Mouse (Mus musculus): ENCODE data around the gene Atp6v0b. TPM values are rescaled to one million over a fixed set of nuclear protein-coding genes. Genes with fewer than 3 reads are reported as not detected.
A peak's percentile ranks its signal among the peaks of the same experiment; 100 is the strongest.

Atp6v0b gene
- 233 and 246 TPM in 2 replicates for polyA plus RNA-seq (2014; fragmentation: Nextera tagmentation; extraction: Ambion mirVana)

DNA sequence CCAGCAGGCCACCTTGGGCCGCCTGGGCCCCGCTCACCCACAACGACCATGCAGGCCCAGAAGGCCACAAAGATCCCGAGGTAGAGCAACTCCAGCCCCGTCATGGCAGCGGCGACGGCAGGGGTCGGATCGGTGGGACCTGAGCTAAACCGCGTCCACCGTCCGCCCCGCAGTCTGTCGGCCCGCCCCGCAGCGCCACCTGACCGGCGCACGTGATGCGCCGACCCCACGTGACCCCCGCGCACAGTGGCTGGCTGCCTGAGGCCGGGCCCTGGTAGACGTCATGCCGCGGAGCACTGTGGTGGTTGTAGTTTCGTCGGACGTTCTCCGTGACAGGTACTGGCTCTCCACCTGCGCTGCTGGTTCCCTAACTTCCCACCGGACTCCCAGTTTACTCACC lies at the start of gene Atp6v0b:
Gene Atp6v0b, minus strand, starts transcription at position 201 of the 400 bp plus-strand sequence.
- peak; percentile 93 for DNase-seq (ENCODE audit: low spot score)
- Histone ChIP-seq H3K4me3 (ENCODE audit: low read depth, low read length) (peak within 1 kb of the TSS; percentile 91), H3K27me3 (ENCODE audit: control insufficient read depth, insufficient read depth, low read length) (no peaks in the 10 kb centered on the region), H3K36me3 (ENCODE audit: control insufficient read depth, insufficient read depth, low read length) (peaks cover 3% of the 10 kb centered on the region; the same call in 1 of the 2 replicates), H3K27ac (ENCODE audit: low read depth, low read length) (0 out of 2 replicates have a peak within 1 kb of the TSS, but pooled peaks have one; percentile 30), H3K4me1 (replicated peaks; ENCODE audit: control insufficient read depth, insufficient read depth, low read length) (peaks cover 8% of the 10 kb centered on the region; the same call in 1 of the 2 replicates), H3K4me2 (replicated peaks; ENCODE audit: low read depth, low read length) (peak within 1 kb of the TSS; percentile 92), H3K9ac (ENCODE audit: low read depth, low read length) (peak within 1 kb of the TSS; percentile 84), H3K9me3 (ENCODE audit: control insufficient read depth, low read length) (no peaks in the 10 kb centered on the region)
- under 1% methylated on average over 36 of the region's 37 CpGs for WGBS
- ATAC-seq (ENCODE audit: low FRiP score), result peak; percentile 82

DNA sequence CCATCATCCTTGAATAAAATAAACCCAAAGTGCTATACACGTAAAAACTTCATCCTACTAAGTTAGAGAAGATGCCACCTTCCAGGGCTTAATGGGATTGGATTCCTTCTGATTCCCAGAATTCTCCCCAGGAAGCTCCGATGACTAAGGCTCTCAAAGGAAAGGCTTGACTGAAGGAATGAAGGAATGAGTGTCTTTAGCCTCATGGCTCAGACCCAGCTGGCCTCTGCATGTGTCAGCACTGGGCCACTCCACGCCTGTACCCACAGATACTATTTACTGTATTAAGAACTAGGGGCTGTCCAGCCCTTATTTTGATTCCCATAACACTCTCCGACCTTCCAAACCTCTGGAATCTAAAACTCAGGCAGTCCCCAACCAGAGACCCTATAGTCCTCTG lies 46.9 kb upstream of the Atp6v0b start:
- Histone ChIP-seq H3K36me3 (ENCODE audit: control insufficient read depth, insufficient read depth, low read length) (no peaks in the 10 kb centered on the region), H3K4me1 (replicated peaks; ENCODE audit: control insufficient read depth, insufficient read depth, low read length) (peaks cover 5% of the 10 kb centered on the region; the same call in 1 of the 2 replicates), H3K4me3 (ENCODE audit: low read depth, low read length) (no peak overlapping the region), H3K4me2 (replicated peaks; ENCODE audit: low read depth, low read length) (no peak overlapping the region), H3K27me3 (ENCODE audit: control insufficient read depth, insufficient read depth, low read length) (peaks cover 14% of the 10 kb centered on the region), H3K9ac (ENCODE audit: low read depth, low read length) (no peak overlapping the region), H3K27ac (ENCODE audit: low read depth, low read length) (no peak overlapping the region), H3K9me3 (ENCODE audit: control insufficient read depth, low read length) (no peaks in the 10 kb centered on the region)
- DNase-seq (ENCODE audit: low spot score) (no peak), ATAC-seq (ENCODE audit: low FRiP score) (no peak)
- WGBS, result 88% methylated on average over 4 of the region's 4 CpGs

DNA sequence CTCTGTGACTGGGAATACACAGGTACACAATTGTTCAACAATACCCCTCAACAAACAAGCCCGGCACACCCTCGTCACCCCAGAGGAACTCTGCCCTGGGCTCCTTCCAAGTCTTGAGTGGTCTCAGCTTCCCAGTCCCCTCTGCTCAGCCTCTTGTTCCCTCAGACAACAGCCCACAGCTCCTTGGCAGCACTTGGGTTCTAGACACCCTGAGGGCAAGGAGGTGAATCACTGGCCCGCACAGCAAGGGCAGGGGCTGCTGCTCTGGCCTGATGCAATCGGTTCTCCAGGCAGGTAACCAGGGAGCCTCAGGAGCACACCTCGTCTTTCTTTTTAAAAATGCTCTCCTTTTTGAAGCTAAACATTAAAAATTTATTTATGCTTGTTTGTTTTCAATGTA lies 46.1 kb upstream of the Atp6v0b start:
- Histone ChIP-seq H3K27ac (ENCODE audit: low read depth, low read length) (no peak overlapping the region), H3K4me1 (replicated peaks; ENCODE audit: control insufficient read depth, insufficient read depth, low read length) (peaks cover 5% of the 10 kb centered on the region; the same call in 1 of the 2 replicates), H3K9me3 (ENCODE audit: control insufficient read depth, low read length) (no peaks in the 10 kb centered on the region), H3K27me3 (ENCODE audit: control insufficient read depth, insufficient read depth, low read length) (peaks cover 17% of the 10 kb centered on the region), H3K9ac (ENCODE audit: low read depth, low read length) (no peak overlapping the region), H3K4me2 (replicated peaks; ENCODE audit: low read depth, low read length) (no peak overlapping the region), H3K4me3 (ENCODE audit: low read depth, low read length) (no peak overlapping the region), H3K36me3 (ENCODE audit: control insufficient read depth, insufficient read depth, low read length) (no peaks in the 10 kb centered on the region)
- 84% methylated on average over 5 of the region's 5 CpGs for WGBS
- no peak for ATAC-seq (ENCODE audit: low FRiP score)
- no peak for DNase-seq (ENCODE audit: low spot score)

DNA sequence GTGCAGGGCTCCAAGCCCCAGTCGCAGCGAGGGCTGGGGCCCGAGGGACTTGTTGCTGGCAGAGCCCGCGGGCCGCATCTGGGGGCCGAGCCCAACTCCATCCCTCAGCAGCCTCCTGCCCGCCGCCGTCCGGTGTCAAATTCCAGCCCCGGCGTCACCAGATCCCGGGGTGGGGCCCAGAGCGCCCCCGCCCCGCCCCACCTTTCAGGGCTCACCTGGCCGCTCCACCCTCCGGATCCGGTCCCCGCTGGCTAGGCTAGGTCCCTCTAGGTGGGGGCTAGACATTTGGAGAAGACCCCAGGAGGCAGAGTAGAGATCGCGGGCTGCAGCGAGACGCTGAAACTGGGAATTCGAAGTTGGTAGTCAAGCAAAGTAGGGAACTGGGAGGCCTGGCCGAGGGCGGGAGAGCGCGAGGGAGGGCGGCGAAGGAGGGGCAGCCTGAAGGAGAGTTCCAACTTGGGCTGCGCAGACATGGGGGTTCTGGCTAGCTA lies 42.3 kb upstream of the Atp6v0b start, which contains the start of gene Artn:
Gene Artn, minus strand, starts transcription at position 373 of the 491 bp plus-strand sequence.
- Histone ChIP-seq H3K4me3 (ENCODE audit: low read depth, low read length) (peak within 1 kb of the TSS; percentile 24), H3K4me2 (replicated peaks; ENCODE audit: low read depth, low read length) (peak within 1 kb of the TSS; percentile 54), H3K9ac (ENCODE audit: low read depth, low read length) (peak within 1 kb of the TSS; percentile 8; the same call in 1 of the 2 replicates), H3K9me3 (ENCODE audit: control insufficient read depth, low read length) (no peaks in the 10 kb centered on the region), H3K27ac (ENCODE audit: low read depth, low read length) (no peak within 1 kb of the TSS), H3K36me3 (ENCODE audit: control insufficient read depth, insufficient read depth, low read length) (no peaks in the 10 kb centered on the region), H3K4me1 (replicated peaks; ENCODE audit: control insufficient read depth, insufficient read depth, low read length) (peaks cover 6% of the 10 kb centered on the region), H3K27me3 (ENCODE audit: control insufficient read depth, insufficient read depth, low read length) (peaks cover 45% of the 10 kb centered on the region)
- WGBS, result under 1% methylated on average over 32 of the region's 33 CpGs
- DNase-seq (ENCODE audit: low spot score) (peak; percentile 49), ATAC-seq (ENCODE audit: low FRiP score) (no peak)

DNA sequence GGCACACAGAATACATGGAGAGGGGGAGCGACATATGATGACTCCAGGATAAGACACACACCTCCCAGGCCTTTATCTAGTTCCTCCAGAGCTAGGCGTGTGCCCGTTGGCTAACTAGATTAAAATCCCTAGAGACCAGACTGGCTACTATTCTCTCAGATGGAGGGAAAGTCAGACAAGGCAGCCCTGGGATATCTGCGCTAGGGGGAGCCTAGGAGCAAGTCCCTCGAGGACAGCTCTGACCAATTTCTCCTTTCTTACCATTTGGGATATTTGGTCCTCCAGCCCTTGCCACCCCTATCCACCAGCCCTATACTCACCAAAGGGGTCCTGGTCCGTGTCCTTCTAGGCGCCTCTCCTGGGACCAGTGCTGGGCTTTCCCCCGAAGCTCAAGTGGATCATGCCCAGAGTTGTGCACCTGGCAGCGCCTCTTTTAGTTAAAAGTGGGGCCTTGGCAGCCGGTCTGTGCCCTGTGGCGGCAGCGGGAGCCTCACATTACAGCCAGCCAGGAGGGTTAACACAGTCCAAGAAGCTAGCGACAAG lies 41.6 kb upstream of the Atp6v0b start:
- H3K36me3 ChIP-seq (ENCODE audit: control insufficient read depth, insufficient read depth, low read length), result no peaks in the 10 kb centered on the region
- H3K4me3 ChIP-seq (ENCODE audit: low read depth, low read length), result peak overlapping the region; percentile 24
- H3K27me3 ChIP-seq (ENCODE audit: control insufficient read depth, insufficient read depth, low read length), result peaks cover 45% of the 10 kb centered on the region
- DNase-seq (ENCODE audit: low spot score), result peak; percentile 56
- peak overlapping the region; percentile 8; the same call in 1 of the 2 replicates for H3K9ac ChIP-seq (ENCODE audit: low read depth, low read length)
- 4% methylated on average over 13 of the region's 13 CpGs for WGBS
- peak; percentile 12; the same call in 1 of the 2 replicates for ATAC-seq (ENCODE audit: low FRiP score)
- H3K27ac ChIP-seq (ENCODE audit: low read depth, low read length), result no peak overlapping the region
- no peaks in the 10 kb centered on the region for H3K9me3 ChIP-seq (ENCODE audit: control insufficient read depth, low read length)
- peaks cover 6% of the 10 kb centered on the region for H3K4me1 ChIP-seq (replicated peaks; ENCODE audit: control insufficient read depth, insufficient read depth, low read length)
- peak overlapping the region; percentile 54 for H3K4me2 ChIP-seq (replicated peaks; ENCODE audit: low read depth, low read length)

DNA sequence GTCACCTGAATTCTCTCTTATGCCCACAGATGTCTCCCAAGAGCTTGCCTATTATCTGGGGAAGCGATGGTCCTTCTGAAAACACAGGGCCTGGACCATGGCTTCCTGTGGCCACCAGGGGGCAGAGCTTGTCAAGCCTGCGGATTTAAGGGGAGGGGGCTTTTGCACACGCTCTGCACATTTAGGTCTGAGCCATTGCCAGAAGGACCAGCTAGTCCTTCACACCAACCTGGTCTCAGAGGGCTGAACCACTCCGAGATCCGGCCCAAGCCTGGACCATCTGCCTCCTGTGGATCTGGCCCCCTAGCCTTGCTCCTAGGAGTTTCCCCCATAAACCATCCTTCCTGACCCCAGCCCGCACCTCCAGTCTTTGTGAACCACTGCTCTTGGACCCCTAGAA lies 41.1 kb upstream of the Atp6v0b start:
- WGBS, result 9% methylated on average over 6 of the region's 6 CpGs
- Histone ChIP-seq H3K9me3 (ENCODE audit: control insufficient read depth, low read length) (no peaks in the 10 kb centered on the region), H3K4me2 (replicated peaks; ENCODE audit: low read depth, low read length) (no peak overlapping the region), H3K4me1 (replicated peaks; ENCODE audit: control insufficient read depth, insufficient read depth, low read length) (peaks cover 6% of the 10 kb centered on the region), H3K27me3 (ENCODE audit: control insufficient read depth, insufficient read depth, low read length) (peaks cover 45% of the 10 kb centered on the region), H3K4me3 (ENCODE audit: low read depth, low read length) (no peak overlapping the region), H3K9ac (ENCODE audit: low read depth, low read length) (no peak overlapping the region), H3K27ac (ENCODE audit: low read depth, low read length) (no peak overlapping the region), H3K36me3 (ENCODE audit: control insufficient read depth, insufficient read depth, low read length) (no peaks in the 10 kb centered on the region)
- ATAC-seq (ENCODE audit: low FRiP score) (peak; percentile 36), DNase-seq (ENCODE audit: low spot score) (peak; percentile 88)

DNA sequence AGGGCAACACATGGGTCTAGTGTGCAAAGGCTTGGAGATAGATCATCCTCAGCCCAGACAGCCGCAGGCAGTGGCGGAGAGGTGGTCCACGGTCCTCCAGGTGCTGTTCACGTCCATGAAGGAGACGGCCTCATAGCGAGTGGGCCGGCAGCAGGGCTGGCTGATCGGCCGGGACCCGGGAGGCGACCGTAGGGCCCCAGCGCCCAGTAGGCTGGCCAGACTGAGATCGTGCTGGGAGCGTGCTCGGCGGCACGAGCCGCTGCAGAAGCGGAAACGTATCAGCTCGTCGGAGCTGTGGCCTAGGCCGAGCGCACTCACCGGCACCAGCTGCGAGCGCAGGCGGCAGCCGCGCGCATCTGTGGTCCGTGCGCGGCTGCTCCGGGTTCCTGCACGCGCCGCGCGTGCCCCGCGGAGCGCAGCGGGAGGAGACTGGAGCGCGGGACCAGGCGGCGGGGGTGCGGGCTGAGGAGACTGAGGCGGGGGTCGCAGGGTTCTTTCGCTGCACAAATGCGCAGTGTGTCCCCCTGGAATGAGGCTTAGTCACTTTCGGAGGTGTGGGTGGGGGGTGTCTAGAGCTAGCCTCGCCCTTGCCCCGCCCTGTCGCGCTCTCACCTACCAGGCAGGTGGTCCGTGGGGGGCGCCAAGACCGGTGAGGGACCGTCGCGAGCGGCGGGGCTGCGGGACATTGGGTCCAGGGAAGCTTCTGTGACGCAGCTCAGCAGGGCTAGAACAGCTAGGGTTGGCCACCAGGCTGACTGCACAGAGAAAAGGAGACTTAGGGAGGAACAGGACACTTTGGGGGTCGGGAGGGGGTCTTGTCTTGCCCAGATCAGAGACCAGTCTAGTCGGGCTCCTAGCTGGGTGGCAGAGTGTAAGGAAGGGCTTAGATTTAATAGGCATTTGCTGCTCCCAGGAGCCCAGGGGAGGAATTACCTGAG lies 39.7 kb upstream of the Atp6v0b start:
- DNase-seq (ENCODE audit: low spot score), result peak; percentile 71
- H3K9me3 ChIP-seq (ENCODE audit: control insufficient read depth, low read length), result no peaks in the 10 kb centered on the region
- H3K27me3 ChIP-seq (ENCODE audit: control insufficient read depth, insufficient read depth, low read length), result peaks cover 45% of the 10 kb centered on the region
- H3K4me2 ChIP-seq (replicated peaks; ENCODE audit: low read depth, low read length), result peak overlapping the region; percentile 92
- H3K9ac ChIP-seq (ENCODE audit: low read depth, low read length), result peak overlapping the region; percentile 59
- no peaks in the 10 kb centered on the region for H3K36me3 ChIP-seq (ENCODE audit: control insufficient read depth, insufficient read depth, low read length)
- peak; percentile 75 for ATAC-seq (ENCODE audit: low FRiP score)
- peaks cover 6% of the 10 kb centered on the region for H3K4me1 ChIP-seq (replicated peaks; ENCODE audit: control insufficient read depth, insufficient read depth, low read length)
- peak overlapping the region; percentile 47 for H3K4me3 ChIP-seq (ENCODE audit: low read depth, low read length)
- 2% methylated on average over 47 of the region's 71 CpGs for WGBS
- no peak overlapping the region for H3K27ac ChIP-seq (ENCODE audit: low read depth, low read length)

DNA sequence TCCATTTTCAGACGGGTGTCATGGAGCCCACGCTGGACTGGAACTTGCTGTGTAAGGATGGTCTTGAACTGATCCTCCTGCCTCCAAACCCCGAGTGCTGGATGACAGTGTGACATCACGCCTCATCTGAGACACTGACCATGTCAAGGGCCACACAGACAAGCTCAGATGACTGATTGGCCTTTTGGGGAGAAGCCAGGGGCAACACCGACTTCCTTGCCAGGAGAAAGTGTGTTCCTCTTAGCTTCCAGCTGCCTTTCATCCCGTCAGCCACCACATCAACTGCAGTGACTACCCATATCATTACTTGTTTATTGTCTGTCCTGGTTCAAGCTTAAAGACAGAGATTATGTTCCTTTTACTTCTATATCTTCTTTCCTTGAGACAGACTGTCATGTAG lies 37.8 kb upstream of the Atp6v0b start:
- ATAC-seq (ENCODE audit: low FRiP score) (no peak), DNase-seq (ENCODE audit: low spot score) (no peak)
- H3K9me3 ChIP-seq (ENCODE audit: control insufficient read depth, low read length), result no peaks in the 10 kb centered on the region
- H3K36me3 ChIP-seq (ENCODE audit: control insufficient read depth, insufficient read depth, low read length), result no peaks in the 10 kb centered on the region
- H3K4me3 ChIP-seq (ENCODE audit: low read depth, low read length), result no peak overlapping the region
- WGBS, result 59% methylated on average over 4 of the region's 6 CpGs
- no peak overlapping the region for H3K4me2 ChIP-seq (replicated peaks; ENCODE audit: low read depth, low read length)
- no peak overlapping the region for H3K27ac ChIP-seq (ENCODE audit: low read depth, low read length)
- H3K27me3 ChIP-seq (ENCODE audit: control insufficient read depth, insufficient read depth, low read length), result peaks cover 39% of the 10 kb centered on the region
- H3K9ac ChIP-seq (ENCODE audit: low read depth, low read length), result no peak overlapping the region
- H3K4me1 ChIP-seq (replicated peaks; ENCODE audit: control insufficient read depth, insufficient read depth, low read length), result peaks cover 6% of the 10 kb centered on the region

All from hindbrain, embryonic 11.5 days (tissue).